Mouse (Mus musculus) large intestine, adult 2 months (tissue): ENCODE measurements around the gene Hnf1b. TPM values are rescaled to one million over a fixed set of nuclear protein-coding genes. Genes with fewer than 3 reads are reported as not detected.
A peak's percentile ranks its signal among the peaks of the same experiment; 100 is the strongest.

Experiments
- DNase-seq: peaks from one replicate; pipeline ENCODE4 v3.0.0-alpha.2; 2012; ENCODE audit warnings: low read depth, low spot score
- WGBS: fragments of 180-500 bp; shearing (Covaris S2); methylation state at CpG from one replicate; pipeline ENCODE4 v1.1.7; 2018; 5-methylcytosine and 5-hydroxymethylcytosine counted together
- polyA plus RNA-seq: library from polyadenylated mRNA; depleted of rRNA; stranded (reverse); fragments of >200 nt; gene quantifications from 2 replicates; pipeline ENCODE4 v1.2.3, GENCODE M21; 2012

Hnf1b gene
- polyA plus RNA-seq, 1 experiment, result 14.4 TPM

DNA sequence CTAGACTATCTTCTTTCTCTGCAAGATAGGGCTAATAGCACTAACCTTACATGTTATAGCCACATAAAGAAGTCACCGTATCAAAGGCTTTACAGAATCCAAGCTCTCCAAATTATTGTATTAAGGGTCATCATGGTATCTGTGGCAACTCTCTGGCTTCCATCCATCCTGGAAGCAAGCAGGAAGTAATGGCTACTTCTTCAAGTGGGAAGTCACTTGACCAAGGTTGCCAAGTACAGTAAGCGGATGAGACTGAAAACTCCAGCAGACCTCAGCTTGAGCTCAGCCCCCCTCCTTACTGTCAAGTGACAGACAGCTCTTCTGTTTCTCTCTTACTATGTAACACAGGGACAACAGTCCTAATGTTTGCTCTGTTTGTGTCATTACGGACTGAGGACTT lies 36.9 kb downstream of the Hnf1b start:
- DNase-seq, result no peak
- 75% methylated on average over 3 of the region's 3 CpGs for WGBS

DNA sequence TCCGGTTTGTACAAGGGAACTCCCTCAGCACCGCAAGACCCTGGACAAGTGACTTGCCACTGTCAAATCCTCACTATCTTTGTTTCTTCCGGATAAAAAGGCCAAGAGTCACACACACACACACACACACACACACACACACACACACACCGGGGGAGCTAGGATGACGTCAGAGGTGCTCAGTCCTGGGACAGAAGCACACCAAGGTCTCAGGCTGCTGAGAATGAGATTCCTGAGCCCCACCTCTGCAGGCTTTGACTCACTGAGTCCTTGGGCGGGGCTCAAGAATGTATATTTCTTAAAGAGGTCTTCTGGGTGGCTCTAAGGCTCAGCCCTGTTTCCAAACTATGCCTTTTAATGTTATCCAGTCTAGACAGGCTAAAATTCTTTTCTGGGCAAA lies 41.5 kb downstream of the Hnf1b start:
- no peak for DNase-seq
- WGBS, result 21% methylated on average over 6 of the region's 6 CpGs

DNA sequence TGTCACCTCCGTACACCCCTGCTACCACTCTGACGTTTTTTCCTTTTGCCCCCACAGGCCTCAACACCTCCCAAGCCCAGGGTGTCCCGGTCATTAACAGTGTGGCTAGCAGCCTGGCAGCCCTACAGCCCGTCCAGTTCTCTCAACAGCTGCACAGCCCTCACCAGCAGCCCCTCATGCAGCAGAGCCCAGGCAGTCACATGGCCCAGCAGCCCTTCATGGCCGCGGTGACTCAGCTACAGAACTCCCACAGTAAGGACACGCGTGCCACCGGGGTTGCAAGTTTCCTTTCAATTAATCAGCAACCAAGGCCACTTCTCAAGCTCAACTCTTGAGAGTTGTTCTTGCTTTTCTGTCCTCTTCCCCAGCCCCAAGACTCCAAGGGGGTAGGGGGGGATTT lies 43.5 kb downstream of the Hnf1b start:
- WGBS, result 83% methylated on average over 9 of the region's 9 CpGs
- DNase-seq, result no peak

- WGBS, result 70% methylated on average over 16 of the region's 16 CpGs
- DNase-seq, result no peak
Measured at GRCm38 (mm10) chr11:83896430-83897410, 46.9 kb downstream of the Hnf1b start.

DNA sequence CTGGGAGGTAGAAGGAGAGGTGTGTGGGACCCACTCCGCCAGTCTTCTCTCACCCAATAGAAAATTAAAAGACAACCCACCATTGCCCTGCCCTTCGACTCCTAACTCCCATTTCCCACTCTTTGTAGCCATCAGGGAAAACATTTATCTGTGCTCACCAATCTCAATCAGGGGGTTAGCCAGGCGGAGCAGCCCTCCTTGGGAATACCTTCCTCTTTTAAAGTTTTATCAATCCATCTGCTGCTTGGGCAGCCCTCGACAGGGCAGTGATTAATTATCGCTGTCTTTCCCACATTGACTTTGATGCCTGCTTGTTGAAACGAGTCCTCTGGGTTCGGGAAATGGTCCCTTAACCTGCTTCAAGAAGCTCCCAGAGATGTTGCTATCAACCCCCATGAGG lies 47.7 kb downstream of the Hnf1b start:
- no peak for DNase-seq
- 81% methylated on average over 7 of the region's 7 CpGs for WGBS

DNA sequence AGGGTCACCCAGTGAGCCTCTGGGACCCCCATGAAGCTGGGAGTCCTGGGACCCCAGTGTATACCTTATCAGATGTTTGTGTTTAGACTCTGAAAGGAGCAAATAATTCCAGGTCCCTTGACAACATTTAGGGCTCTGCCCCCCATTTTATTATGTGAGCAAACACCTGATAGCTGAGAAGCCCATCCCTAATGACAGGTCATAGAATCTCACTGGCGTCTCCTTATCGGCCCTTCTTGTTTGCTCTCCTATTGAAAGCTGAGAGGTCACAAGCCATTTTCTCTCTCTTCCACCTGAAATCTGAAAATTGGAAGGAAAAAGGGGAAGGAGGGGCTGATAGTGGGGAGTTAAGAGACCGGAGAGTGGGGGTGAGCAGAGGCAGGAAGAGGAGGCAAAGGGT lies 52.9 kb downstream of the Hnf1b start:
- DNase-seq, result no peak
- 69% methylated on average over 3 of the region's 3 CpGs for WGBS

DNA sequence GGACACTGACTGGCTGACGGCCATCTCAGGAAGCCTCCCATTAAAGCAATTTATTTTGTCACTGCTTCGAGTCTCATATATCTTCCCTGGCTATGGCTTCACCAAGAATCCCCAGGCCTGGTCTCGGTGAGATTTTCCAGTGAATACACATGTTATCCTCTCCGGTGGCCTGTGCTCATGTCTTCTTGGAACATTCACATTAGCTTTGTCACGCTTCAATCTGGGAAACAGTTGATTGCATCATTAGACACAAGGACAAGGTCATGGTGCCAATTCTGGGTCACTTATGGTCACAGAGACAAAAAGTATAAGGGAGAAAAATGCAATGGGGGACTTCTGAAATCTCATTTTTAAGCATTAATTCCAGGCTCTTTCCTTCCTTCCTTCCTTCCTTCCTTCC lies 55.9 kb downstream of the Hnf1b start:
- WGBS, result 61% methylated on average over 5 of the region's 5 CpGs
- DNase-seq, result no peak

DNA sequence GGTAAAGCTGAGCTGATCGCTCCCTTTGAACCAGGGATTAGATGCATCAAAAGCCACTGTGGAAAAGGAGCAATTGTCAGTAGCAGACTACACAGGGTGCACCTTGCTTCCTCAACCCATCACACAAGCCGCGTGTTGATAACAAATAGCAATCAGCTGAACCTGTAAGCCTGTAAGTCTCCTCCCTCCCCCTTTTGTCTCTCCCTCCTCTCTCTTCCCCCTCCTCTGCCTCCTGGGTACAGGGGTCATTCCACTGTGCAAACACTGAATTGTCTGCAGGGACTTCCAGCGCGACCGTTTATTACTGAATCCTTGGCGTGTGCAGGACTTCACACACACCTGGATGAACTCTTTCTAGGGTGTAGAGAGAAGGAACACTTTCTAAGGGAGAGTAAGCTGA lies 58.5 kb downstream of the Hnf1b start:
- DNase-seq, result no peak
- WGBS, result 15% methylated on average over 7 of the region's 7 CpGs

- 11% methylated on average over 8 of the region's 8 CpGs for WGBS
- no peak for DNase-seq
Measured at GRCm38 (mm10) chr11:83913824-83914311, 64.0 kb downstream of the Hnf1b start.

DNA sequence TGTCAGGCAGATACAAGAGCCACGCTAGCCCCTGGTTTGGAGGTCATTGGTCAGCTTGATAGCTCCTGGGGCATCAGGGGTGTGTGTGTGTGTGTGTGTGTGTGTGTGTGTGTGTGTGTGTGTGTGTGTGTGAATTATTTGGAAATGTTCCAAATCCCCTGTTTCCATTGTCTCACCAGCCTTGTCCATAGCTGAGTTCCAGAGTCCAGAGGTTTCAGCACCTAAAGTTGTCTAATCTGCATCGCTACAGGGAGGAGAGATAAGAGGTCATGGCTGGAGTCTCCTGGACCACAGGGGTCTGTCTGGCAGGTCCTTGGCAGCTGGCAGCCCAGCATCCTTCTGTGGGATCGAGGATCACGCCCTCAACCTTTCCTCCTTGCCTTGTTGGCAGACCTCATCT lies 64.6 kb downstream of the Hnf1b start:
- no peak for DNase-seq
- 32% methylated on average over 4 of the region's 4 CpGs for WGBS

GRCm38 (mm10) chr11:83922600-83922999 lies 72.7 kb downstream of the Hnf1b start:
- DNase-seq, result peak; percentile 48
- 15% methylated on average over 2 of the region's 2 CpGs for WGBS

DNA sequence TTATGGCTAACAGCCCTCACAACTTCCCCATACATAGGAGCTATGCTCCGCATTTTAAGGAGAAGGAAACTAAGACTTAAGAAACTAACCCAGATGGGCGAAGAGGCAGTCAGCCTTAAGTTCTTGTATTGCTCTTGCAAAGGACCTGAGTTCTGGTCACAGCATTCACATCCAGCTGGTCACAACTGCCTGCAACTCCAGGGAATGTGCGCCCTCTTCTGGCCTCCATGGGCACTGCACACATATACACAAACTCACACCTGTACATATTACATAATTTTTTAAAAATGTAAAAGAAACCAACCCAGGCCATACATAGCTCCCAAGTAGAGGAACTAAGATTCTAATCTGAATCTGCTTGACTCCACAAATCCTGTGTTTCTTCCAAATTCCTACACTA lies 77.2 kb downstream of the Hnf1b start:
- no peak for DNase-seq
- WGBS, result 67% methylated on average over 3 of the region's 3 CpGs

- WGBS, result 31% methylated on average over 10 of the region's 10 CpGs
- DNase-seq, result no peak
Measured at GRCm38 (mm10) chr11:83932506-83933106, 82.7 kb downstream of the Hnf1b start.

- 48% methylated on average over 4 of the region's 4 CpGs for WGBS
- no peak for DNase-seq
Measured at GRCm38 (mm10) chr11:83933376-83933775, 83.5 kb downstream of the Hnf1b start.

DNA sequence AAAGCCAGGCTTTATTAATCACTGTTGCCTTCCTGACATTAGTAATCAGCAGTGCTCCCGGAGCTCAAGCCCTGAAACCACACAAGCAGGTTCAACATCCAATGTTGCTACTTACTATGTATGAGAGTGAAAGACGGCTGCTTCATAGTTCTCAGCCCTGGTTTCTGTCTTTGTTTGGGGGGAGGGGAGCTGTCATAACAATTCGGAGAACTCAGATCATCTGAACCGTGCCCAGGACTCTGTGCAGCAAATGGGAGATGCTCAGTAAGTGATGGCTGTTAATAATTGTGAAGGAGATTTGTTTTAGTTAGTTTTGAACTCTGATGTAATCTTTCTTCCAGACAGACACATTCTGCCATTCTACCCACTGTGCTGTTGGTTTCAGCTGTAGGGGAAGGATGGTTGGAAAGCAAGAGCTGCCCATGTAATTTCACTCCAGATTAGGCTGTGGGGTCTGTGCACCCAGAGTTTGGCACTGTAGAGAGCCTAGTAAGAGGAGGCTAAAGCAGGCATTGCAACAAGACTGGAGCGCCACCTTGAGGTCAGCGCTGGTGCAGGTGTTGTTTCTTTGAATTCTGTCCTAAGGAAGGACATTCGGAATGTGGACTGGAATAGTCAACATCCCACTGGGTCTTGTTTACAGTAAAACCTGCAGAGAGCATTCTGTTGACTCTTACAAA lies 86.3 kb downstream of the Hnf1b start:
- 12% methylated on average over 7 of the region's 7 CpGs for WGBS
- peak; percentile 57 for DNase-seq

DNA sequence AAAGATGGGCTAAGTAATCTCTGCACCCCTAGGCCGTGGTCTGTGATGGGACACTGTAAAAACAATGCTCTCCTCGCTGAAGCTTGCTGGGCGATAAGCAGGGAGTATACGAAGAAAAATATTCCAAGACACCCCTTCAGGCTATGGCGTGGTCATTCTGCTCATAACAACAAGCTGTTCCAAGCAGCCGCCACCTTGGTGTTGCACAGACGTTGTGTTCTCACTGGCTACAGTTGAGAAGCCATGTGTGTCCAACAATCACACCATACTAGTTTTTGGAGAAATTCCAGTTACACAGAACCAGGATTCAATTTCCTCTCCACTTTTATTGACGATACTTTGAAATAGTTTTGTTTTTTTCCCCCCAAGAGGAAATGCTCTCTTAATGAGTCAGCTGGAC lies 88.7 kb downstream of the Hnf1b start:
- WGBS, result 73% methylated on average over 8 of the region's 8 CpGs
- no peak for DNase-seq

GRCm38 (mm10) chr11:83941950-83942840 lies 92.3 kb downstream of the Hnf1b start, which contains the start of gene Ddx52:
TSS of gene Ddx52 (plus strand) at chr11:83942062.
- WGBS, result 1% methylated on average over 49 of the region's 49 CpGs
- DNase-seq, result peak; percentile 81
